Mouse (Mus musculus) left cerebral cortex, postnatal 36 days (tissue): Measurements from ENCODE around the gene Sptan1. TPM values are rescaled to one million over a fixed set of nuclear protein-coding genes. Genes with fewer than 3 reads are reported as not detected.
"Not testable (repeated sequence)": the region's sequence is repeated elsewhere in the genome, so short reads cannot be mapped to it uniquely, and the experiment has no call there.

ENCODE experiments used
- DNase-seq, 2 experiments: peaks; one replicate each; pipeline ENCODE4 v3.0.0; 2021 to 2022; ENCODE audit warnings: low spot score in 2 of 2, mixed read lengths in 1 of 2
- intact Hi-C: fragments of 180-260 bp; cut with DNase I; formaldehyde crosslinking; loops from one replicate; pipeline ENCODE4 v1.15.1; 2025
- total RNA-seq, 2 experiments: library from RNA; stranded (reverse); gene quantifications; 2 replicates each; pipeline ENCODE4 v1.2.3; 2021

Sptan1 gene
- total RNA-seq, 2 experiments from 2014 or later, result 880 to 891 TPM

GRCm38 (mm10) chr2:30055310-30055709, 90.0 kb downstream of the Sptan1 start:
- DNase-seq, intact Hi-C loops: not testable (repeated sequence)

- intact Hi-C loops, result no loop called here
- DNase-seq, result no peak
Measured at GRCm38 (mm10) chr2:30056736-30057135, 91.4 kb downstream of the Sptan1 start.

- no peak for DNase-seq
- intact Hi-C loops, result no loop called here
Measured at GRCm38 (mm10) chr2:30057223-30057904, 92.0 kb downstream of the Sptan1 start, which contains the start of gene Set. Gene Set, plus strand, starts transcription at chr2:30057378.

DNA sequence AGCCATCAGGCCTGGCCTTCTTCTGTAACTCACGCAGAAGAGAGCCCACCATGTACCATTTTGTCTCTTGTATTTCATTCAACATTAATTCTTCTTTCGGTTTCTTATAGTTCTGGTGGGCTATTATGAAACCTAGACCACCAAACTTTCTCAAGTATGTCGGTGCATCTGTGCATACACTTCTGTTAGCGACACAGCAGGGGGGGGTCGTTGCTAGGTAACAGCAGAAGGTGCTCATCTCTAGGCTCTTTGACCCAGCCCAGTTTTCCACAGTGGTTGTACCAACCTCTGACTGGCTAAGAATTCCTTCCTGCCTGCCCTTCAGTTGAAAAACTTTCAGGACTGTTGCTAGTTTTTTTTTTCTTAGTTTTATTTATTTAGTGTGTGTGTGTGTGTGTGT, 93.1 kb downstream of the Sptan1 start:
- no peak for DNase-seq
- intact Hi-C loops, result no loop called here

- intact Hi-C loops, result no loop called here
- no peak for DNase-seq
Measured at GRCm38 (mm10) chr2:30061215-30062166, 96.1 kb downstream of the Sptan1 start.

DNA sequence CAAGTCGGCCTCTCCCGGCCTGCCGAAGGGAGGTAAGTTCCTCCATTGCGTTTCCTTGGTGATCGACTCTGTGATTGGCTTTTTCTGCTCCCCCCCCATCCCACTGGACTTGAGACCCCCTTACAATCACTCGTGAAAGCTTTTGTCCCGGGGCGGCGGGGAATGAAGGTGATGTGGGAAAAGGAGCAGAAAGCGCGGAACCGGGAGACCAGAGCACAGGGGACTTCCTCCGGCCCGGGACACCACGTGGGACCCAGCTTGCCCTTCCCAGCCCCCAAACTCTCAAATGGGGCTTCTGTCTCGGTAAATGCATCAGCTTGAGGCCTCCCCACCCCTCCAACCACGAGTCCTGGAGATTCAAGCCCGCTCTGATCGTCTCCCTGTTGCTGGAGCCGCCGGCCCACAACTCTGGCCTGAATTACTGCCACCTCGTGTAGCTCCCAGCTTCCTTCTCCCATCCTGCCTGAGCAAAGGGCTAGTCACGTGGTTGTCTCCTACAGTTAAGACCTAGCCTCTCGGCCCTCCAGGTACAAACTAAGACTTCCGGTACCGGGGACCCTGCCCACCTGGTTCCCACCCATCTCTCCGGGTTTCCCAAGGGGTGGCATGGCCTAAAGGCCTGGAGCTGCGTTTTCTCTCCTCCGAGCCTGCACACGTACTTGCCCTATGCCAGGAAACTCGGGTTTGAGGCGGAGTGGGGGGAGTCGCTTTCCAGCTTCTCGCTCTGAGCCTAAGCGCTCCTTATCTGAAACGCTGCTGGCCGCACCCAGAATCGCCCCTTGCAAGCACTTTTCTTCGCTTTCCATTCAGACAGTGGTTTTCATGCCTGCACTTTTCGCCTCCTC, 97.1 kb downstream of the Sptan1 start:
- peak; percentile 37 to 51 for DNase-seq
- intact Hi-C loops, result no loop called here

DNA sequence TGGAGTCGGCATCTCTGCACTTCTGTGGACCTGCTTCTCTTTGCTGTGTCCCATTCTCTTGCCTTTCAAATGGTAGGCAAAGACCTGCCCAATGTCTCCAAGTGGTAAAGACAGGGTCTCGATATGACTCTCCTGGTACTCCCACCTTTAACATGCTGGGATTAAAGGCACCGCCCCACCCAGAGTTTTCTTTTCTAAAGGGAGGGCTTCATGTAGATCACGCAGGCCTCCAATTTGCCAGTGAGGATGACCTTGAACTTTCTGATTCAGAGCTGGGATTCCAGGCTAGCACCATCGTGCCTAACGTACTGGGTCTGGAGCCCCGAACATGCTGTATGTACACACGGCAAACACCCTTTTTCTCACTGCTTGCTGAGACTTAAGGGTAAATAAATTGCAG, 97.9 kb downstream of the Sptan1 start:
- intact Hi-C loops, result no loop called here
- no peak for DNase-seq

DNA sequence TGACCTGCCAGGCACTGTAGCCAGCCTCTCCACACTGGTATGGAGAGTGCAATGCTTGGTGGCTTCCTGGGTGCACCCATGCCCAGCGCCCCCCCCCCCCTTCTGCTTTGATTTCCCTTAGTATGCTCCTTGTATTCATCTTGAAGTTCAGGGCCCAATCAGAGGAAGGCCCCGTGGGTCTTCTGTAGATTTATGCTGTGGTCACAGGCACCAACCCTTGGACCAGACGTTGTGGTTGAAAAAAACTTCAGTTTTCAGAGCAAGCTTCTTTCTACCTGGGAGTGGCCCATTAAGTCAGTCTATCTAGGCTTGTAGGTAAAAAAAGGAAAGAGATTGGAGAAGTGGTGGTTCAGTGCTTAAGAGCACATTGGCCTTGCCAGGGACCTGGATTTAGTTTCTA, 98.4 kb downstream of the Sptan1 start:
- no peak for DNase-seq
- intact Hi-C loops, result no loop called here

DNA sequence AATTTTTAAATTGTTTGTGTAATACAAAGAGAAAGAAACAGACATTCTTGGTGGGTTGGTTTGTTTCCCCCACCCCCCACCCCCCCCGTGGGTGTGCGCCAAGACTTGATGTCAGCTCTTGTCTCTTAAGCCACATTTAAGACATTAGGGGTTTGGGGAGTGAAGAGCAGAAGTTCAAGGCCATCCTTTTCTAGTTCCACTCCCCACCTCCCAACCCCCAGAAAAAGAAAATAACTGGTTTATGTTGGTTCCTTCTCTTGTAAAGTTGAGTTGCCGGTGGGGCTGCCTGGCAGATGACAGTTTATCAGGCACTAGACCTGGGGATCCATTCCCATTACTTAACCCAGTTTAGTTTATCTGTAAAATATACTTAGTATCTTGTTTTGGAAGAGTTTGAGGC, 98.9 kb downstream of the Sptan1 start:
- DNase-seq, result no peak
- intact Hi-C loops, result no loop called here

DNA sequence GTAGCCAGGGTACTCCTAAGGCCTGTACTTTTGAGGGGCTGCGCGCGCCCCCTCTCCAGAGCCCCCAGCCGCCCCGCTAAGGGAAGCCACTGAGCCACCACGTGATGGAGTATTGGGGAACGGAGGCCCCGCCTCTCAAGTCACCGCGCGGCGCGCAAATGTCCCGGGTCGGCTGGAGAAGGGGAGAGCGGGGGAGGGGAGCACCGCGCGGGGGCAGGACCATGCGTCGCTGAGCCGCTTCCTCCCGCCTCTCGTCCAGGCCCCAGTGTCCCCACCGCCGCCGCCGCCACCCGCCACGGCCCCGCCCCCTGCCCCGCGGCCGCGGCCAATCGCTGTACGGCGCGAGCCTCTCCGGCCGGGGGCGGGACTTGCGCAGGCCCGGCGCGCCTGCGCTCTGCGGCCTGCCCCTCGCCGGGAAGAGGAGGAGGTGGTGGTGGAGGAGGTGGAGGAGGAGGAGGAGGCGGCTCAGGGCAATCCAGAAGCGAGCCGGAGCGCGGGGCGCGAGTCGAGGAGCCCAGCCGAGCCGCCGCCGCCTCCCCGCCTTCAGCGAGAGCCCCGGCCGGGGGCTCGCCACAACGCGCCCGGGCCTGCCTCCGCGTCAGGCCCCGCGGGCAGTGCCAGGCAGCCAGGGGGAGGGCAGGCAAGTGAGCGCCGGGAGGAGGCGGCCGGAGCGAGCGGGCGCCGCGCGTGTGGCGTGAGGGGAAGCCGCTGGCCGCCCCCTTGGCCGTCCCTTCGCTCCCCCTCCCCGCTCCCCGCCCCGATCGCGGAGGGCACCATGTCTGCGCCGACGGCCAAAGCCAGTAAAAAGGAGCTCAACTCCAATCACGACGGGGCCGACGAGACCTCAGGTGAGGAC, 100.9 kb downstream of the Sptan1 start:
- intact Hi-C loops, result loop anchor here (1.0 to 2.0 kb wide), 2 partner anchors 18 to 59 kb away; partner anchors contain the start of genes Wdr34 and Zer1
- peak; percentile 91 to 96 for DNase-seq

GRCm38 (mm10) chr2:30067031-30067888, 101.9 kb downstream of the Sptan1 start:
- DNase-seq, result peak; percentile 47 to 56
- intact Hi-C loops, result loop anchor here (2.0 kb wide), 1 partner anchor 58 kb away; the partner anchor contains the start of gene Zer1

DNA sequence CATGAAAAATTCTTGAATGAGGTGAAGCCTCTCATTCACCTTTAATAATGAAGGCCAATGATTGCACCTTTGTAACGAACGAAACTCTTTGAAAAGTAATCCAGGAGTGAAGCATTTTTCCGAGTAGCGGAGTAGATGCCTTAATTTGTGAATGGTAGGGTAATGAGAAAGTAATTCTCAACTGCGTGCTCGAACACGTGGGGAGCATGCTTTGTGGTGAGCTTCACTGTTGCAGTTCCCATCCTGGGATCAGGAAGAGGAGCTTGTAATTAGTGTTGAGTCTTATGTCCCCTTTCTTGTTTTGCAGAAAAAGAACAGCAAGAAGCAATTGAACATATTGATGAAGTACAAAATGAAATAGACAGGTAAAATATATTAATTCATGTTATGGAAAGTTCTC, 102.6 kb downstream of the Sptan1 start:
- DNase-seq, result no peak
- intact Hi-C loops, result loop anchor here (2.0 kb wide), 1 partner anchor 57 kb away; the partner anchor contains the start of gene Zer1

- intact Hi-C loops, result loop anchor here (10.0 kb wide), 1 partner anchor 92 kb away; no protein-coding TSS in a partner anchor
- no peak for DNase-seq
Measured at GRCm38 (mm10) chr2:30072875-30073274, 107.5 kb downstream of the Sptan1 start.

GRCm38 (mm10) chr2:30073285-30073684, 107.9 kb downstream of the Sptan1 start:
- intact Hi-C loops, result loop anchor here (10.0 kb wide), 1 partner anchor 92 kb away; no protein-coding TSS in a partner anchor
- DNase-seq, result no peak

DNA sequence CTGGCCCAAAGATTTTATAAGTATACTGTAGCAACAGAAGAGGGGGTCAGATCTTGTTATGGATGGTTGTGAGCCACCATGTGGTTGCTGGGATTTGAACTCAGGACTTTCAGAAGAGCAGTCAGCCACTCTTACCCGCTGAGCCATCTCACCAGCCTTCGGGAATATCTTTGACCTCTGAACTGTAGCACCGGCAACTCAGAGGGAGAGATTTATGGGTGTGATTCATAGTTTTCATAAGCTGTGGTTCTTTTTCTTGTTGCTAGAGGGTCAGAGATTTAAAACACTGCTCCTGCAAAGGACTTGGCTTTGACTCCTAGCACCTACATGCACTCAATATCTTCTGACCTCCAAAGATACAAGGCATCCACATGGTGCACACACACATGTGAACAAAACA, 110.3 kb downstream of the Sptan1 start:
- intact Hi-C loops, result loop anchor here (10.0 kb wide), 1 partner anchor 89 kb away; no protein-coding TSS in a partner anchor
- DNase-seq, result no peak

DNA sequence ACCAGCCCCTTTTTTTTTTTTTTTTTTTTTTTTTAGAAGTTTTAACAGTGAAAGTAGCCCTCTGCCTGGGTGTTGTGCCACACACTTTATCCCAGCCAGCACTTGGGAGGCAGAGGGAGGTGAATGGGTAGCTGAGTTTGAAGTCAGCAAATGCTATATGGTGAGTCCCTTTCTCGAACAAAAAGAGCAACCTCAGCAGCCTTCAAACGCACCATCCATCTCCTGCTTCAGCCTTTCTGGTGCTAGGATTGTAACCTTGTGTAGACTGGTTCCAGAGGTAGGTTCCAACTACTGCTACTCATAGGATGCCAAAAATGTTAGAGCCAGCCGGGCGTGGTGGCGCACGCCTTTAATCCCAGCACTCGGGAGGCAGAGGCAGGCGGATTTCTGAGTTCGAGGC, 111.1 kb downstream of the Sptan1 start:
- no peak for DNase-seq
- intact Hi-C loops, result loop anchor here (10.0 kb wide), 1 partner anchor 88 kb away; no protein-coding TSS in a partner anchor

DNA sequence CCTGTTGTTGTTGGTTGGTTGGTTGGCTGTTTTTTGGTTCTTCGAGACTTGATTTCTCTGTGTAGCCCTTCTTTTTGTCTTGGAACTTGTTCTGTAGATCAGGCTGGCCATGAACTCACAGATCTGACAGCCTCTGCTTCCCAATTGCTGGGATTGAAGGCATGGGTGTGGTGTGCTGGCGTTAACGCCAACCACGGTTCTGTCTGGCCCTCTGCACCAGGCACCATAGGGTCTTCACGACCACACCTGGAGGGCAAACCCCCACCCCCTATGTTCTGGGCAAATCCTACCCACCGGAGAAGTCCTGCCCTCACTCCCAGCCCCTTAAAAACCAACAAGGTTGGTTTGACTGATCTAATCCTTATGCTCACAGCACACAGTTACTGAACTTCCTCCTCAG, 111.6 kb downstream of the Sptan1 start:
- intact Hi-C loops, result loop anchor here (10.0 kb wide), 1 partner anchor 88 kb away; no protein-coding TSS in a partner anchor
- no peak for DNase-seq
